Mouse (Mus musculus): Measurements from ENCODE around the gene Zc3hc1.

DNA sequence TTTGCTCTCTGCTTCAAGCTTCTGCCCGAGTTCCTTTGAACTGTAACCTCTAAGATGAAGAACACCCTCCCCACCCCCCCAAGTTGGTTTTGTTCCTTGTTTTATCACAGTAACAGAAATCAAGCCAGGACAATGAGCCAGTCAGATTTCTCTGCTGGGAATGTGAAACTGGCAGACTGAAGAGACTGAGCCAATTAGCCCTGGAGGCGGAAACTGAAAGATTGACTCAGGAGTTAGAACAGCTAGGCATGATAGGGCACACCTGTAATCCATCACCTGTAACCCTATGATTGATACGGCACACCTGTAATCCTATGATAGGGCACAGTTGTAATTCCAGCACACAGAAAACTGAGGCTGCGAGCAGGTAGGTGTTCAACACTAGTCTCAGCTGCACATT is 58.6 kb downstream of the Zc3hc1 start:
- TF ChIP-seq CTCF (IDR thresholded peaks at IDR 0.05; ENCODE audit: borderline replicate concordance, extremely low read depth, insufficient read depth, insufficient read length): no peak
- TF ChIP-seq POLR2A (IDR thresholded peaks at IDR 0.05; ENCODE audit: borderline replicate concordance, extremely low read depth, insufficient read depth, insufficient read length, poor library complexity, severe bottlenecking): no peak
